Mouse (Mus musculus) 3134 (cell line): ENCODE data around the gene Gm45623.

Source experiments
- DNase-seq: peaks from one replicate; pipeline ENCODE4 v3.0.0-alpha.2; 2011; ENCODE audit warnings: low spot score; ENCODE audit not compliant: insufficient read length; ENCODE audit errors: extremely low read depth

Gene Gm45623

DNA sequence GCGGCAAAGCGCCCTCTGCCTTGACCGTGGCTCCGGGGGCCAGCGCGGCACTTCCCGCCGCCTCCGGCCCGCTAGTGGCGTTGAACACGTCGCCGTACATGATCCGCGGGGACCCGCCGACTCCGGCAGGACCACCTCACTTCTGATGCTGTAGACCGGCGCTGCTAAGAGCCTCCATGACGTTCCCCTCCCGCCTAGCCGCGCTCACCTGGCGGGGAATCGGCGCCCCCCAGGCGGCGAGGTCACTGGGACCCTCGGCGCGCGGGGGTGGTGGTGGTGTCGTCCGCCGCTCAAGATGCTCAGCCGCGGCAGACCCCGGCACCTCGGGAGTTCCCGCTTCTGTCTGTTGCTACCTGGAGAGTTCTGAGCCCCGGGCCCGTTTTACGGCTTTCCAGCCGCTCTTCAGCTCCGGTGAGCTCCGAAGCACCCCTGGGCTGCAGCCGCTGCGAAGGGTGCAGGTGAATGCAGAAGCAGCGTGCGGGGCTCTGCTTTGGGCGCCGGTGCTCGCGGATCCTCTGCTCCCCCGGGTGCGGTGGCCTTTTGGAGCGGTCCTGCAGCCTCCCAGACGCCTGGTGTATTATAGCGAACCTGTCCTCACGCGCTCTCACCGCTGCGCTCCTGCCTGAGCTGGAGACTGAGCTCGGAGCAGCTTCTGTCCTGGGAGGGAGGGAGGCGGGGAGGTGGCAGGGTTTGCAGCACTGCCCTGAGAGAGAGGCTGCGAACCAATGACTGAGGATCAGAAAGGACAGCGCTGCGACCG, at the start of gene Gm45623:
Gm45623 (minus strand) TSS at position 636 of the 760 bp plus-strand sequence.
- DNase-seq: no peak

DNA sequence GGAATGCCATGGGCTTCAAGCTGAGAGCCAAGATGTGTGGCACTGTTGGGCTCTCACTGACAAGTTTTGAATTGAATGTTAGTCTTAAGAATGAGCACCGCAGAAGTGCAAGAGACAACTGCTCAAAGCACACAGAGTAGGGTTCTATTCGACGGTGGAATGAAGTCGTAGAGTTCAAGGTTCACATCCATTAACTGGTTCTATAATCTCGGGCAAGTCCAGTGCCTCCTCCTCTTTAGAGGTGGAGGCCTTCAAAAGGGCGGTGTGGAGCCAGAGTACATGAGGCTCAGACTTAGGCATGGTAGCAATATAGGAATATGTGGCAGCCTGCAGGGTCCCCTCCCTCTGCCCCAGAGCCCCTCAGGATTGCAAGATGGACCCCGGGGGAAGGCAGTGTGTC, 43.8 kb upstream of the Gm45623 start:
- DNase-seq: no peak

DNA sequence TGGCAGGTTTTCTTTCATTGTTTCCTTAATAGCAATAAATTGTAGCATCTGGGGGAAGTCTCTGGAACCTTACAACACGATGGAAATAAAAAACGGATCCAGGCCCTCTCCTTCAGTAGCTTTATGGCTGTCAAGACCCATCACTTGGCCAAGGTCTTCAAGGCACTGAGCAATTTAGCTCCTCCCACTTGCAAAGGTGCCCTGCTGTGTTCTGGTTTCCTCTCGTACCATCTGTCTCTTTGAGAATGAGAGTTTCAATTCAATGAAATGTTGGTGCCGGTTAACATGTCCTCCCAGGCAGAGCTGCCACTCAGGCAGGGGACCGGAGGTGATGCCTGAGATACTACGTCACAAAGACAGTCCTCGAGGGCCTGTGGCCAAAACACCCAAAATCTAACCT, 41.9 kb upstream of the Gm45623 start:
- DNase-seq: no peak

DNA sequence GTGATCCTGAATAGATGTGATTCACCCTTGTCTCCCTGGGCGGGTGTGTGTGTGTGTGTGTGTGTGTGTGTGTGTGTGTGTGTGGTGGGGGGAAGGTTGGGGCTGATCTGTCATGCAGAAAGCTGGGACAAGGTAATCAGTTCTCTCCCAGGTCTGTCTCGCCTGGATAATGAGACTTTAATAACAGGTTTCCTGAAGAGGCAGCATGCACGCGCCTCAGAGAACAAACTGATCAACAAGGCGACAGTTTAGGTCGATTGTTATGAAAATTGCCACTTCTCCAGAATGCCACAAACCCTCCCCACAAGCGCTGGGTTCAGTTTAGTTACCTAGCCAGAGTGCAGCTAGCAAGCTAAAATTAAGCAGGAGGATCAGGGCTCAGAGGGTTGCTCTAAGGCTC, 40.8 kb upstream of the Gm45623 start:
- DNase-seq: no peak

DNA sequence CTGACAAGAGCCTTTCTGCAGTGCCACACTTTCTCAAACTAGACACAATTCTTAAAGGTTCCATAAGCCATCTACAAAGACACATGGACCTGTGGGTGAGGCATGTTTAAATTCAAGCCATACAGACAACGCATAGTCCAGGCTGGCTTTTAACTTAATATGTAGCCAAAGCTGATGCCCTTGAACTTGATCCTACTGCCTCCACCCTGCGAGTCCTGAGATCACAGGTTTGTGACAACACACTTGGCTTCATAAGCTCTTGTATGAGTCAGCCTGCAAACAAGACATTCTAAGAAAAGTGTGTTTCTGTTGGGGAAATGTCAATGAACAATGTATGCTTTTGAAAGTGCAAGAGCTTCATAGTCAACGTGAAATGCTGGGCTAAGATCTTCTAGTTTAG, 39.2 kb upstream of the Gm45623 start:
- DNase-seq: no peak

DNA sequence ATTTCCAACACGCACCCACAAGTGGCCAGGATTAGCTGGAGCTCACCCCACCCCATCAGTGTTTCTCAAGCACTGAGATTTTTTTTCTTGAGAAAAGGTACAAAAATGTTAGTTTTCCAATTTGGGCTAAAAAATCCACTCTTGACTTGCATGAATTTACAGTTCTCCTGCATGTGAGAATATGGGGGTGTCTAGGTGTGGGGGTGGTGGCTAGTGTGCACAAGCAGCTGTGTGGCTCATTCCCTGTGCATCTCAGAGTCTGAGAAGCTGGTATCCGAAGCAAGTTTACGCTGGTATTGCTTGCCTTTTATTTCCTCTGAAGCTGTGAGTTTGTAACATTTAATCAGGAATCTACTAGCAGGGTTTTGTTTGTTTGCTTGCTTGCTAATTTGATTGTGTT, 37.1 kb upstream of the Gm45623 start:
- no peak for DNase-seq

DNA sequence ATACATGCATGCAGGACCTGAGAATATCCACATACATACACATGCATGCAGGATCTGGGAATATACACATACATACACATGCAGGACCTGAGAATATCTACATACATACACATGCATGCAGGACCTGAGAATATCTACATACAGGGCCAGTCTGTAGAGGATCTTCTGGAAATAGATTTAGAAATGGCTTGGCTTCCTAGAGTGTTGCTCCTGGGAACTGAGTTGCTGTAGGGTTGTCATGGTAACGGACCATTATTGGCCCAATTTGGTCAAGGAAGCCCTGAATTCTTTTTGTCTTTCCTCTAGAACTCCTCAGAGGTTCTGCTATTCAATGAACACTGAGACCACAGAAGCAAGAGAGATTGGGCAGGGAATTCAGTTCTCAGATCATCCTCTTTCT, 29.0 kb upstream of the Gm45623 start:
- no peak for DNase-seq

DNA sequence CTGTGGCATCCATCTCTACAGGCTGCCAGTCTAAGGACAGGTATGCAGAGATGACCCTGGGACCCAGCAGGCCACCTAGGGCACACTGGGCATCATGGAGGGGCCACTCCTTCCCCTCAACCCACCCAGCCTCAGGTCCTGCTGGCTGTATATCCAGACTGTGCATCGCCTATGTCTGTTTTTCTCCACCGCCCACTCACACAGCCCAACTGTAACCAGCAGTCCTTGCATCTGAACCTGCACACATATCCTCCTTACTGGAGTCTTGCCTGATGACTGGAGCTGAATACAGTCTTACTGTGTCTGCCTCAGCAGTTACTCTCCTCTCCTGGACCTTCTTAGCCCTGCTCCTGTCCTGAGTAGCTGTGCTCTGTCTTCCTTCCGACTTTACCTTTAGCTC, 28.1 kb upstream of the Gm45623 start:
- DNase-seq: no peak

DNA sequence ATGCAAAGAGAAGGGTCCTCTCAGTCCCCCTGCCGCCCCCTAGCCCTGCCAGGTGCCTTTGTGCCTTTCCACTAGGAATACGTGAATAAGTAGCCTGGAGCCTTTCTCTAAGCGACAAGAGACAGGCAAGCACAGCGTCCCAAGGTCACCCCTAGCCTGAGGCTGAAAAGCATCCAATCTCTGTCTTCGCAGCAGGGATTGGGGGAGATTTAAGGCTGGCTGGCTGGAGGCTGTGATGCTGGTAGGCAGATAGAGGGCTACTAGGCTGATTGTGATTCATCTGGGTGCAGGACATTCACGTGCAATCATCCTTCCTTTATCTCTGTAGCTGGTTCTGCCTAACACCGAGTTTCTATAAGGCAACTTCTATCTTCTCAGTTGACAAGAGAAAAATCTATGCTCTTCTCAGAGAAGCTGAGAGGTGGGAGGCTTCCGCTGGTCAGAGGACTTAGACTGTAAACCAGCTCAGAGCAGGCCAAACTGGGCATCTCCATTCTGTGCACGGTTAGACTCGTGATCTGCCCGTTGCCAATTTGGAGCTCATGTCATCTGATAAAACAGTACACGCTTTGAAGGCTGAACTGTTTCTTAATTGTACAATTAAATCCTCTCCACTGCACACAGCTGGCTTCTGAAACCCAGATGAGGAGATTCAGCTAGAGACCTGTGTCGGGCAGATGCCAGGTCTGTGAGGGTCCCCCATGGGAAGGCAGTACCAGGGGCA, 27.3 kb upstream of the Gm45623 start:
- no peak for DNase-seq

DNA sequence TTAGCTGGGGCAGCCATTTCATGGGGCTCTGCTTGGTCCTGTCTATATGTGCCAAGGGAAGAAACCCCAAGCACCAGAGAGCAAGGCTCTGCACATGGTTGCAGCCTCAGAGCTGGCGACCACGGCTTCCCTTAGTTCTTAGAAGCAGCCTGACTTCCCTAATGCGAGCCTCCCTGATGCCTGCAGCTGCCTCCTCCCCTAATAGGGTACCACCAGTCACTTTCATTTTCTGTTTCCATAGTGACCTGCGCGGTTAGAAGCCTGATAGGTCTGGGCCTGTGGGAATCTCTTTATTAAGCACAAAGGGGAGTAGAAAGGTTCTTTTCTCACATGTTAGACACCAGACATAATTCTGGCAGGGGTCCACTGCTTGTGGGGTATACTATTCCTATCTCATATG, 20.7 kb upstream of the Gm45623 start:
- DNase-seq: no peak

DNA sequence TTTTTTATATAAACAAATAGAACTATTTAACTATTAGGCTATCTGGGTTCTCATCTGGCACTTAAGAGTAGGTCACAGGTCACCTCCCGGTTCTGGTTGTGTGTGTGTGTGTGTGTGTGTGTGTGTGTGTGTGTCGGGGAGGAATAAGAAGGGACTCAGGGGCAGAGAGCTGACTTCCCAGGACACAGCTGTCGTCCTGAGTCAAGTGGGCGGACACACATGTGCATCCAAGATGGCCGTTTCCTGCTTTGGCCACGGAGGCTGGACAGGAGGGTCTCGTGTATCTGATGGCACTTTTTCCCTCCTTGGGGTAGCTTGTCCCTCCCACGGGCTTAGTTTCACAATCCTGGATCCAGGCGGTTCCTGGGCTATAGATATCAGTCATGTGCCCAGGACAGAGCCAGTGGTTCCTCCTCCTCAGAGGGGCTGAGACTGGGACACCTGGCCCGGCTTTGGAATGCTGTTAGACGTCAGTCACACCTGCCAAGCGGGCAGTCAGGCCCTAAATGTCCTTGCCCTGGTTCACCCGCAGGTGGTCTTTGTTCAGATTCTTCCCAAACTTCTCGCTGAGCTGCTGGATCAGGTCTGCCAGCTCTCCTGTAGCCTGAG, 19.7 kb upstream of the Gm45623 start:
- DNase-seq: no peak

DNA sequence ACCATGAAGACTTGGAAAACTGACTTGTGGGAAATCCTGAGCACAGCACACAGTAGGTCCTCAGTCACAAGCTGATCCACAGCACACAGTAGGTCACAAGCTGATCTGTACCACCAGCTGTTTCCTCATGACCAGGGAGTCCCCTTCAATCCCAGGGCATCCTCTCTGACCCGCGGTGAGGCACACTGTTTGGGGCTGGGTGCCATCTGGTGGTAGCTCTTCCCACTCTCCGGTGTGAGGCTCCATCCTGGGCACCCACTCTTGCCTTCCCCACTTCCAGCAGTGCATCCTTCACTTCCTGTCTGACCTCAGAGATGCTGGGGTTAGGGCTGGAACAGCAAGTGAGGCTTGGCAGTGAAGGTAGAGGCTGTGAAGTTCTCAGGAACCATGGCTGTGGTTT, 19.0 kb upstream of the Gm45623 start:
- DNase-seq: no peak

DNA sequence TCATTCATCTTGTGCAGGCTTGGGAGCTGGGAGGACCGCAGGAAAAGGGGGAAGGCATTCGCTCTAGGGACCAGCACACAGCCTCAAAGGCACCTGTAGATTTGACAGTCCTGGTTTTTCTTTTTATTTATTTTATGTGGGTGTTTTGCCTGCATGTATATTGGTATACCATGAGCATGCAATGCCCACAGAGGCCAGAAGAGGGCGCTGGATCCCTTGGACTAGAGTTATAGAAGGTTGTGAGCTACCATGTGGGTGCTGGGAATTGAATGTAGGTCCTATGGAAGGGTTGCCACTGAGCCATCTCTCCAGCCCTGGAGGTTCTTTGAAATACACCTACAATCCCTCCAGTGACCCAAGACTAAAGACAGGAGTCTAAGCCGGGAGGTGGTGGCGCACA, 17.2 kb upstream of the Gm45623 start:
- no peak for DNase-seq

DNA sequence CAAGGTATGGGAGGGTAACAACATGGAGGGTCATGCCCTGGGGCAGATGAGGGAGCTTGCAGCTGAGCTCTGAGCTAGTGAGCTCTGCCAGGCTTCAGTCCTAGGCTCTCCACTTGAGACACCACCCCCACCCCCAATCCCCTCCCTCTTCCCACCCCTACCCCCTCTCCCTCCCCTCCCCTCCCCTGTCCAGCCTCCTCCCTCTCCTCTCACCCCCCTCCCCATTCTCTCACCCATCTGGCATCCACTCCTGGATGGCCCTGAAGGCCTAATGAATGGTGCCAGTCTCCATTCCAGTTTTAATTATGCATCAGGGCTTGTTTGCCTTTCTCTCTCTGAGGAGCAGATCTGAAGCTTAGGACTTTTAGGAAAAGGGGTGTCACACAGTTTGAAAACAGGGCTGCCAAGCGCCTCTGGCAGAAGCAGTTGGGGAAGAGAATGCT, 16.5 kb upstream of the Gm45623 start:
- no peak for DNase-seq

DNA sequence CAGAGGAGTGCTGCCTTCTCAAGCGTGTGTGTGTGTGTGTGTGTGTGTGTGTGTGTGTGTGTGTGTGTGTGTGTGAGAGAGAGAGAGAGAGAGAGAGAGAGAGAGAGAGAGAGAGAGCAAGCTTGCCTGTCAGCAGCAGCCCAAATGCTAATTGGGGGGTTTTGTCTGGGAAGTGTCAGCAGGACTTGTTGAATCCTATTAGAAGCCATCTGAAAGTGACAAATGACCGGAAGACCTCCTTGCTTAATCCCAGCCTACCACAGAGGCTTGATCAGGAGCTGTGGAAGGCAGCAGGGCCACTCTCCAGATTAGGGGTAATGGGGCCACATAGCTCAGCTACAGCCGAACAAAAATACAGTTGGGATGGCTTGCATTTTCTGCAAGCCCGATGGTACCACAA, 15.8 kb upstream of the Gm45623 start:
- no peak for DNase-seq

DNA sequence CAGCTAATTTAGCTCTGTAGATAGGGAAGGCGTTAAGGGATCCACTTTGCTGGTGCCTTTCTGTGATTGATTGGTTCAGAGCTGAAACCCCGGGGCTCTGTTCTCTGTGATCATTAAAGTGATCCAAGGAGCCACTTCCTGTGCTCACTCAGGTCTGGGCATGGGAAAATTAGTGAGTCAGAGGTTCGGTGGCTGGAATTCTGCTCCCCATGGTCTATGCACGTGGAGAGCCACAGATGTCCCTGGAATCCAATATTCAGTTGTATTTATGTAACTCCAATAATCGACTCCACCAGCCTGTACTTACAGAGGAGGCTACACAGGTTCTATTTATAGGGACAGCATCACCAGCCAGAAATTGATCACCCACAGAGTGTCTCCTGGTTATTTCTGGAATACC, 12.6 kb upstream of the Gm45623 start:
- no peak for DNase-seq

DNA sequence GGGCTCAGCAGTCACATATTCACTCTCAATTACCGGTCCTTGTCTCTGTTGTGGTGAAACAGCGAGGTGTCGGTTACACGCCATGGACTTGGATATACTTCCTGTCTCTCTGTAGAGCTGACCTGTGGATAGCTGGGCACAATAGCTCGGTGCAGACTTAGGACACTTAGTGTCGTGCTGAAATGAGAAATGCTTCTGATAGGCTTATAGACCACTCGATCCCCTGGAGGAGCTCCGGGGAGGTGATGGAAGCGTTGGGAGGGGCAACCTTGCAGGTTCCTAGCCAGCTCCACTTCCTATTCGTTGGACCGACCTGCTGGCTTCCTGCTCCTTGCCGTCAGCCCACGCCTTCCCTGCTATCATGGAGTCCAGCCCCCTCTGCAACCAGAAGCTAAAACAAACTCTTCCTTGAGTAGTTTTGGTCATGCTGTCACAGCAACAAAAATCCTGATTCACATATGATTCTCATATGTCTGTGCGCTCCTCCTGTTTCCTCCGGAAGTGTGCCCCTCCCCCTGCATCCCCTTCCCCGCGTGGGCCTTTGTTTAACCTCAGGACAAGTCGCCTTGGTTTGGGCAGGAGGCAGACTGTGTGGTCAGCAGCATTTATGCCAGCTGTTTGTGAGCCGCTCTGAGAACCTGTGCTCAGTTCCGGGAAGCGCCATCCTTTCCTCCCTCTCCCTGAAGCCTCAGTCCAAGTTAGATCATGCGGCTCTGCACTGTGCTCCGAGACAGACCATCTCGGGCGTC, 11.8 kb upstream of the Gm45623 start:
- DNase-seq: no peak

DNA sequence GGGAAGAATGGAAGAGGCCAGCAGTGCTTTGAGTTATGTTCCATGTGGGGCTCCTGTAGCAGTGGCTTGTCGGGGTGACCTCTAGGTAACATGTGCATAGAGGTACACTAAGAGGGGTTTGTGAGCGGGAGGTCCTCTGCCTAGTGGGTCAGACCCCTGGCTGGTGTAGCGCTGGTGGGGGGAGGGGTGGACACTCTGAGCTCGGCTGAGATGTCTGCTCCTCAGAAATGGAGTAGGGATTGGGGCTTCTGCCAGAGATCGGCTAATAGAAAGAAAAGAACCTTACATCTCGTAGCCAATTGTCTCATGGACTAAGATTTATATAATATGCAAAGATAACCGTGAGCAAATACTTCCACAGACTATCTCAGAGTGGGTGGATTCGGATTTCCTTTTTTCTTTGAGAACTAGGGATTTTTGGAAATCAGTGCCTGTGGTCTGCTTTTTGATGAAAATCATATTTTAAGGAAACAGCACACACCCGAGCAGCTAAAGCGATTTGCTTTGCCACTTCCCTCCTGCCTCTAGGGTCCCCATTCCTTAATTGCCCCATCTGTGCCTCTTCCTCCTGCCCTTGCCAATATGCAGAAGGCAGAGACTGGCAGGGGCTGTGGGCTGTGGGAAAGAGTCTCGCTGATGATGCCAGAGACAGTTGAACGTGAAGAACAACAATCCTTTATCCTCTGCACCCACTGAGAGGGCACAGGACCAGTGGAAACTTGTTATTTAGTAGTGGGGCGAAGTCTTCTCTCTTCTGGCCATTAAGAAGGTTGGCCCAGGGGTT, 9.0 kb upstream of the Gm45623 start:
- no peak for DNase-seq

DNA sequence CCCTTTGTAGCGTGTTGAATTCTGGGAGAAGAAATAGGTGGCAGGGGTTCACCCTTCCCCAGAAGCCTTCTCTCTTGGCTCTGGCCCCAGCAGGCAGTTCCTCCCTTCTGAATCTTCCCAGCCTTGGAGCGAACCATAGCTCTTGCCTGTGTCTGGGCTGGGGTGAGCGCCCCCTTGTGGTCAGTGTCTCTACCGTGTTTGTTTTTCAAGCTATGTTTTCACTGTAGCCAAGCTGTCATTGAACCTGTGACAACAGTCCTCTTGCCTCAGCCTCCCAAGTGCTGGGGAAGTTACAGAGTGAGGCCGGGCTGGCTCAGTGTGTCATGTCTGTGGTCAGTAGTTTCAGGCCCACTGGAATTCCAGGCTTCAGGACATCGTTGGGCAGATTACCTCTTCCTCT, 4.9 kb upstream of the Gm45623 start:
- peak; percentile 61 for DNase-seq

DNA sequence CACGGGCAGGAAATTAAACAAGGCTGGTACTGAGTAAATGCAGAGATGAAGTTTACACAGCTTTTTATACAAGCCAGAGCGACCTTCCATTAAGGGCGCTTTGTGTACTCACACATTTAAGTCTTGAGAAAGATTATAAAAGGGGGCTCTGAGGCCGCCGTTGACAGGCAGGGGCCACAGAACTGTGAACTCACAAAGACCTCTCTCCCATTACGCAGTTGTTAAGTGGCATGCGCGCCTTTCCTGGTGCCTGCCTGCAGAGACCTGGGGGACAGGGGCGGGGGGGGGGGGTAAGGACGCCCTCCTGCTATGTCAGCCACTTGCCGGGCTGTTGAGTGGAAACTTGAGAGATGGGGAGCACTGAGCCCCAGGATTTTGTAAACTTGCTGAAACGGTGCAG, 3.6 kb upstream of the Gm45623 start:
- no peak for DNase-seq
